Mouse (Mus musculus) hindbrain, embryonic 16.5 days (tissue): ENCODE results near the gene Atp1b1. TPM values are rescaled to one million over a fixed set of nuclear protein-coding genes. Genes with fewer than 3 reads are reported as not detected.

Experiments
- ATAC-seq: fragments of 200-750 bp; cut with Nextera tagmentation; 2 replicates; pipeline ENCODE4 v1.8.0; 2017; ENCODE audit warnings: moderate TSS enrichment, moderate library complexity
- H3K27ac ChIP-seq: fragments of 300-500 bp; sonication (generic); 2 replicates; pipeline ENCODE4 v1.5.1; 2014; ENCODE audit warnings: low read depth, mild to moderate bottlenecking, control low read depth, low read length, moderate library complexity
- H3K27me3 ChIP-seq: fragments of 300-500 bp; sonication (generic); replicated peaks from 2 replicates; pipeline ENCODE4 v1.6.1; 2014; ENCODE audit warnings: low read length; ENCODE audit not compliant: control insufficient read depth, insufficient read depth
- H3K36me3 ChIP-seq: fragments of 300-500 bp; sonication (generic); 2 replicates; pipeline ENCODE4 v1.6.1; 2014; ENCODE audit warnings: mild to moderate bottlenecking, low read length, moderate library complexity, mixed read lengths; ENCODE audit not compliant: control insufficient read depth, insufficient read depth
- H3K4me1 ChIP-seq: fragments of 300-500 bp; sonication (generic); 2 replicates; pipeline ENCODE4 v1.6.1; 2014; ENCODE audit warnings: low read depth, low read length; ENCODE audit not compliant: control insufficient read depth, insufficient read depth
- H3K4me2 ChIP-seq: fragments of 300-500 bp; sonication (generic); 2 replicates; pipeline ENCODE4 v1.6.1; 2014; ENCODE audit warnings: mild to moderate bottlenecking, low read length, control low read depth, moderate library complexity
- H3K4me3 ChIP-seq: fragments of 300-500 bp; sonication (generic); 2 replicates; pipeline ENCODE4 v1.5.1; 2014; ENCODE audit warnings: mild to moderate bottlenecking, low read length, control low read depth, moderate library complexity
- H3K9ac ChIP-seq: fragments of 300-500 bp; sonication (generic); 2 replicates; pipeline ENCODE4 v1.6.1; 2014; ENCODE audit warnings: low read depth, mild to moderate bottlenecking, control low read depth, low read length, moderate library complexity
- H3K9me3 ChIP-seq: fragments of 300-500 bp; sonication (generic); 2 replicates; pipeline ENCODE4 v1.6.1; 2014; ENCODE audit warnings: mild to moderate bottlenecking, low read length, moderate library complexity; ENCODE audit not compliant: control insufficient read depth
- WGBS: fragments of 180-500 bp; shearing (Covaris S2); extraction: QIAGEN DNeasy Blood & Tissue Kit; methylation state at CpG from one replicate; pipeline ENCODE4 v1.1.7; 2014; 5-methylcytosine and 5-hydroxymethylcytosine counted together
- polyA plus RNA-seq: library from polyadenylated mRNA; unstranded; fragments of >200 nt; fragmentation: Nextera tagmentation; extraction: Ambion mirVana; gene quantifications from 2 replicates; pipeline ENCODE4 v1.2.1, GENCODE M21; 2015

The Atp1b1 gene
- polyA plus RNA-seq, 1 experiment from 2014 or later, result 485 TPM

- ATAC-seq, result peak; percentile 91
- under 1% methylated on average over 54 of the region's 76 CpGs for WGBS
Observed at GRCm38 (mm10) chr1:164457531-164458244, 467 bp downstream of the Atp1b1 start.

GRCm38 (mm10) chr1:164456731-164457130 is 1.4 kb downstream of the Atp1b1 start:
- no peaks in the 10 kb centered on the region for H3K27me3 ChIP-seq
- peak overlapping the region; percentile 96 for H3K9ac ChIP-seq
- no peak for ATAC-seq
- H3K4me3 ChIP-seq, result peak overlapping the region; percentile 86
- H3K4me2 ChIP-seq, result peak overlapping the region; percentile 73
- 3% methylated on average over 8 of the region's 8 CpGs for WGBS
- H3K4me1 ChIP-seq, result peaks cover 23% of the 10 kb centered on the region
- peak overlapping the region; percentile 97 for H3K27ac ChIP-seq
- peaks cover 12% of the 10 kb centered on the region for H3K36me3 ChIP-seq
- H3K9me3 ChIP-seq, result no peaks in the 10 kb centered on the region

More at GRCm38 (mm10) chr1:164457531-164458244, 467 bp downstream of the Atp1b1 start:
- peak overlapping the region; percentile 97 for H3K27ac ChIP-seq
- no peaks in the 10 kb centered on the region for H3K27me3 ChIP-seq
- H3K36me3 ChIP-seq, result peaks cover 7% of the 10 kb centered on the region
- peak overlapping the region; percentile 86 for H3K4me3 ChIP-seq
- H3K4me2 ChIP-seq, result peak overlapping the region; percentile 73
- peaks cover 27% of the 10 kb centered on the region for H3K4me1 ChIP-seq
- peak overlapping the region; percentile 96 for H3K9ac ChIP-seq
- H3K9me3 ChIP-seq, result no peaks in the 10 kb centered on the region

GRCm38 (mm10) chr1:164456065-164456464 is 2.1 kb downstream of the Atp1b1 start:
- ATAC-seq, result no peak
- Histone ChIP-seq H3K9me3 (no peaks in the 10 kb centered on the region), H3K4me1 (peaks cover 20% of the 10 kb centered on the region), H3K27me3 (no peaks in the 10 kb centered on the region), H3K4me3 (peak overlapping the region; percentile 86), H3K27ac (peak overlapping the region; percentile 97), H3K36me3 (peaks cover 17% of the 10 kb centered on the region), H3K9ac (peak overlapping the region; percentile 96), H3K4me2 (peak overlapping the region; percentile 73)
- WGBS, result 14% methylated on average over 6 of the region's 6 CpGs

- no peak for ATAC-seq
- Histone ChIP-seq H3K9me3 (no peaks in the 10 kb centered on the region), H3K9ac (peak overlapping the region; percentile 96), H3K4me3 (peak overlapping the region; percentile 86), H3K4me1 (peaks cover 19% of the 10 kb centered on the region), H3K4me2 (peak overlapping the region; percentile 73), H3K36me3 (peaks cover 17% of the 10 kb centered on the region), H3K27ac (peak overlapping the region; percentile 97), H3K27me3 (no peaks in the 10 kb centered on the region)
- 45% methylated on average over 7 of the region's 7 CpGs for WGBS
Observed at GRCm38 (mm10) chr1:164455614-164456013, 2.5 kb downstream of the Atp1b1 start.

- Histone ChIP-seq H3K4me1 (peaks cover 16% of the 10 kb centered on the region), H3K9me3 (no peaks in the 10 kb centered on the region), H3K36me3 (peaks cover 17% of the 10 kb centered on the region), H3K27ac (peak overlapping the region; percentile 34; the same call in 1 of the 2 replicates), H3K4me2 (peak overlapping the region; percentile 73), H3K27me3 (no peaks in the 10 kb centered on the region), H3K4me3 (peak overlapping the region; percentile 86), H3K9ac (peak overlapping the region; percentile 66)
- 30% methylated on average over 14 of the region's 14 CpGs for WGBS
- ATAC-seq, result no peak
Observed at GRCm38 (mm10) chr1:164454747-164455400, 3.3 kb downstream of the Atp1b1 start.

GRCm38 (mm10) chr1:164453739-164454138 is 4.4 kb downstream of the Atp1b1 start:
- ATAC-seq, result no peak
- peaks cover 22% of the 10 kb centered on the region for H3K36me3 ChIP-seq
- WGBS, result 81% methylated on average over 5 of the region's 5 CpGs
- H3K9me3 ChIP-seq, result no peaks in the 10 kb centered on the region
- H3K9ac ChIP-seq, result no peak overlapping the region
- no peaks in the 10 kb centered on the region for H3K27me3 ChIP-seq
- H3K4me1 ChIP-seq, result peaks cover 13% of the 10 kb centered on the region
- no peak overlapping the region for H3K27ac ChIP-seq
- H3K4me3 ChIP-seq, result peak overlapping the region; percentile 86; the same call in 1 of the 2 replicates
- H3K4me2 ChIP-seq, result peak overlapping the region; percentile 73

- 97% methylated on average over 8 of the region's 8 CpGs for WGBS
- Histone ChIP-seq H3K27ac (no peak overlapping the region), H3K9me3 (no peaks in the 10 kb centered on the region), H3K9ac (no peak overlapping the region), H3K4me3 (no peak overlapping the region), H3K36me3 (peaks cover 26% of the 10 kb centered on the region), H3K27me3 (no peaks in the 10 kb centered on the region), H3K4me1 (peaks cover 13% of the 10 kb centered on the region), H3K4me2 (no peak overlapping the region)
- ATAC-seq, result no peak
Observed at GRCm38 (mm10) chr1:164453146-164453545, 5.0 kb downstream of the Atp1b1 start.

- no peak for ATAC-seq
- no peaks in the 10 kb centered on the region for H3K9me3 ChIP-seq
- WGBS, result 92% methylated on average over 6 of the region's 6 CpGs
- no peak overlapping the region for H3K4me2 ChIP-seq
- H3K9ac ChIP-seq, result no peak overlapping the region
- H3K27ac ChIP-seq, result no peak overlapping the region
- H3K27me3 ChIP-seq, result no peaks in the 10 kb centered on the region
- peaks cover 13% of the 10 kb centered on the region for H3K4me1 ChIP-seq
- peaks cover 27% of the 10 kb centered on the region for H3K36me3 ChIP-seq
- no peak overlapping the region for H3K4me3 ChIP-seq
Observed at GRCm38 (mm10) chr1:164452580-164452979, 5.6 kb downstream of the Atp1b1 start.

GRCm38 (mm10) chr1:164451346-164451745 is 6.8 kb downstream of the Atp1b1 start:
- Histone ChIP-seq H3K36me3 (peaks cover 27% of the 10 kb centered on the region), H3K4me1 (peaks cover 13% of the 10 kb centered on the region), H3K9me3 (no peaks in the 10 kb centered on the region), H3K4me2 (no peak overlapping the region), H3K9ac (no peak overlapping the region), H3K27ac (no peak overlapping the region), H3K4me3 (no peak overlapping the region), H3K27me3 (no peaks in the 10 kb centered on the region)
- 97% methylated on average over 5 of the region's 5 CpGs for WGBS
- ATAC-seq, result no peak
